Mouse (Mus musculus): ENCODE results near the gene Dlst.

- no peak for TF ChIP-seq CTCF (IDR thresholded peaks at IDR 0.05; ENCODE audit: low read depth)
- no peak for TF ChIP-seq EP300 (optimal IDR thresholded peaks at IDR 0.05)
Measured at GRCm38 (mm10) chr12:85150321-85151001, 39.8 kb downstream of the Dlst start.
